Mouse (Mus musculus): ENCODE measurements around the gene Tmed2. TPM values are rescaled to one million over a fixed set of nuclear protein-coding genes. Genes with fewer than 3 reads are reported as not detected.
"Not testable (repeated sequence)": the region's sequence is repeated elsewhere in the genome, so short reads cannot be mapped to it uniquely, and the experiment has no call there.

The Tmed2 gene
- total RNA-seq, 1 experiment from 2014 or later, result 643 TPM

DNA sequence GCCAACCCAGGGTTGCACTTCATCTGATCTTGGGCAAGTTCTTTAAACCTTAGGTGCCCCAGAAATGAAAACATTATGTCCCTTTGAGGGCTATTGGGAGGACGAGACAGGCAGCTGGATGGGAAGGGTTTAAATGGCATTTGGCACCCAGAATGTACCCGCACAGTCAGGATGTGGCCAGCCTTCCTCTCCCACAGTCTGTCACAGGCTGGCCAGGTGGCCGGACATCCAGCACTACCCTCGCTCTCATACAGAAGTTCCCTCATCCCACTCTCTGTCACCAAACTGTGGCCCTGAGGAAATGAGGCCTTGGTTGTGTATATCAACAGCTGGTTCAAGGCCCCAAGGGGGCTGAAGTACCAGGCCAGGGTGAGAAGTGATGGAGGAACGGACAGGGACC, 15.6 kb upstream of the Tmed2 start:
- peak; percentile 70 for ATAC-seq (replicated peaks; ENCODE audit: low read depth, poor library complexity, severe bottlenecking)

GRCm38 (mm10) chr5:124528351-124528750, 12.1 kb upstream of the Tmed2 start:
- no peak for ATAC-seq (replicated peaks; ENCODE audit: low read depth, poor library complexity, severe bottlenecking)

- no peak for ATAC-seq (replicated peaks; ENCODE audit: low read depth, poor library complexity, severe bottlenecking)
Observed at GRCm38 (mm10) chr5:124528791-124529190, 11.7 kb upstream of the Tmed2 start.

DNA sequence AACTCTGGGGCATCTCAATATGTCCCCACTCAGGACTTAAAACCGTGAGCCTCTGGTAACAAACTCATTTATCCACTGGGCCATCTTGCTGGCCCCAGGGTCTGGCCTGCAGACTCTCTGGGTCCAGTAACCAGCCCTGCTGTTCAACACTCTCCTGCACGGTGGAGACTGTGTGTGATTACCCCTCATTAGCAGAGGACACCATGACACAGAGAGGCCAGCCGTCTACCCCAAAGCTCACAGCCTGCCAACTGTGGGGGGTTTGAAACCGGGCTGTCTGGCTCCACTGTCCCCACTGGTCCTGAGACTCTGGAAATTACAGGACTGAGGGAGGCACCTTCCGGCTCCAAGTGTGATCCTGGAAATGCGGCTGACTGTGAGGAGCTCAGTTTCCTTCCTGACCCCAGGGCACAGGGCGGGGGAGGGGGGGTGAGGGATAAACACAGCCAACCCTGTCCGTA, 11.3 kb upstream of the Tmed2 start:
- ATAC-seq (replicated peaks; ENCODE audit: low read depth, poor library complexity, severe bottlenecking), result no peak

DNA sequence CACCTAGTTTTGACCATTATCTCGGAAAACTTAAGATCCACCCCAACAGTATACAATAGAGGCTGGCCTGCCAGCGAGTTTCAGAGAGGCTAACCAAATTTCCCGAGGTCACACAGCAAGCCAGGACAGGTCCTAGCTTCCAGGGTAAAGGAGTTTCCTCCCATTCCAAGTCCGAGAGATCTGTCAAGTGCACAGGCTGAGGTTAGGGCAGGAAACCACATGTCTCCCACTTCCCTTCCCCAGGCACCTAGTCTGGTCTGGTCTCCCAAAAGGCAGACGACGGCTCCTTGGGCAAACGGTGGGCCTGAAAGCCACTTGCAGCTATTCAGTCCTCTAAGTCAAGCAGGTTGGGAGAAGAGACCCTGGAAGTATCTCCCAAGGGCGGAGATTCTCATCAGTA, 10.8 kb upstream of the Tmed2 start:
- peak; percentile 53 for ATAC-seq (replicated peaks; ENCODE audit: low read depth, poor library complexity, severe bottlenecking)

- peak; percentile 48 for ATAC-seq (replicated peaks; ENCODE audit: low read depth, poor library complexity, severe bottlenecking)
Observed at GRCm38 (mm10) chr5:124530655-124531582, 9.6 kb upstream of the Tmed2 start, which contains the start of gene Rilpl1. TSS of gene Rilpl1 (minus strand) at chr5:124531391.

DNA sequence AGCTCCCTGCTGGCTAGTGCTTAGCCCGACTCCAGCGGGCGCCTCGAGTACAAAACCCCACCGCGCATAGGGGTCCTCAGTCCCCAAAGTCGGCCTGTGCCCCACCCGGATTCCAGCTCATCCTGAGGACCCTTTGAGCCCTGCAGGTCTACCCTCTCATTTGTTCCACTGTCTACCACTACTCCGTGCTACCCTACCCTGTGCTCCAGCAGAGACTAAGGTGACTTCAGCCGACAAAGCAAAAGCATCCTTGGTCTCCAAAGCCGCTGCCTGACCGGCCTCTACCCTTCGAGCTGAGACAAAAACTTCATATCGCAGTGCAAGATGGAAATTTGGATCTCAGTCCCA, 8.9 kb upstream of the Tmed2 start:
- peak; percentile 3; the same call in 1 of the 2 replicates for ATAC-seq (replicated peaks; ENCODE audit: low read depth, poor library complexity, severe bottlenecking)

GRCm38 (mm10) chr5:124532451-124532850, 8.0 kb upstream of the Tmed2 start:
- ATAC-seq (replicated peaks; ENCODE audit: low read depth, poor library complexity, severe bottlenecking), result no peak

- no peak for ATAC-seq (replicated peaks; ENCODE audit: low read depth, poor library complexity, severe bottlenecking)
Observed at GRCm38 (mm10) chr5:124535016-124535415, 5.5 kb upstream of the Tmed2 start.

DNA sequence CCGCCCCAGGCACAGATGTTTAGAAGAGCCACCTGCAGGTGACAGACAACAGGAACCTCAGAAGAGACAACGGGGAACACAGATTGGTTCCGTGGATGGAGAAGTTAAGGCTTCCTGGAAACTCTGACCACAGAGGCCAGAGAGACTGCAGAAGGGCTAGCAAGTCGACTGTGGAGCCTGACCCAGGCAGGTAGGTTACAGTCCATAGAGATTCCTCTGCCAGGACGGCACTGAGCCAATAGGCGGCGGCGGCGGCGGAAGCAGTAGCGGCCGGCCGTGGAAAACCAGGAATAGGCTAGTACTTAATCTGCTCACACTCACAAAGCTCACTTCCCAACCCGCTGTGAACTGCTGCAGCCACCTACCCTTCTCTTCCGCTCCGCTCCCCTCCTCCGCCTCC, 3.7 kb upstream of the Tmed2 start:
- peak; percentile 6; the same call in 1 of the 2 replicates for ATAC-seq (replicated peaks; ENCODE audit: low read depth, poor library complexity, severe bottlenecking)

- peak; percentile 41; the same call in 1 of the 2 replicates for ATAC-seq (replicated peaks; ENCODE audit: low read depth, poor library complexity, severe bottlenecking)
Observed at GRCm38 (mm10) chr5:124538813-124539792, 1.4 kb upstream of the Tmed2 start.

DNA sequence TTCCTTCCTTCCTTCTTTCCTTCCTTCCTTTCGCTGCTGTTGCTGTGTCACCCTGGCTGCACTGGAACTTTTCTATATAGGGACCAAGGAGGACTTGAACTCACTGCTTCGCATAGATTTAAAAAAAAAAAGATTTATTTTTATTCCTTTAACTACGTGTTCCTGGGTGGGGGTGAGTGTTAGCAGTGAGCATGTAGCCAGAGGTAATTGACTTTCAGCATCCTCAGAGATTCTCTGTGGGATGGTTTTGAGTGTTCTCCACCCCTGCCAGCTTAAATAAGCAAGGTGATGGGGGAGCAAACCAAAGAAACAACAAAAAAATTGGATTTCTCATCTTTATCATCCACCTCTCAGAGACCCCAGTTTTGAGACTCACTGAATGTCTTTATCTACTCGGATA, 590 bp upstream of the Tmed2 start:
- ATAC-seq (replicated peaks; ENCODE audit: low read depth, poor library complexity, severe bottlenecking), result no peak

DNA sequence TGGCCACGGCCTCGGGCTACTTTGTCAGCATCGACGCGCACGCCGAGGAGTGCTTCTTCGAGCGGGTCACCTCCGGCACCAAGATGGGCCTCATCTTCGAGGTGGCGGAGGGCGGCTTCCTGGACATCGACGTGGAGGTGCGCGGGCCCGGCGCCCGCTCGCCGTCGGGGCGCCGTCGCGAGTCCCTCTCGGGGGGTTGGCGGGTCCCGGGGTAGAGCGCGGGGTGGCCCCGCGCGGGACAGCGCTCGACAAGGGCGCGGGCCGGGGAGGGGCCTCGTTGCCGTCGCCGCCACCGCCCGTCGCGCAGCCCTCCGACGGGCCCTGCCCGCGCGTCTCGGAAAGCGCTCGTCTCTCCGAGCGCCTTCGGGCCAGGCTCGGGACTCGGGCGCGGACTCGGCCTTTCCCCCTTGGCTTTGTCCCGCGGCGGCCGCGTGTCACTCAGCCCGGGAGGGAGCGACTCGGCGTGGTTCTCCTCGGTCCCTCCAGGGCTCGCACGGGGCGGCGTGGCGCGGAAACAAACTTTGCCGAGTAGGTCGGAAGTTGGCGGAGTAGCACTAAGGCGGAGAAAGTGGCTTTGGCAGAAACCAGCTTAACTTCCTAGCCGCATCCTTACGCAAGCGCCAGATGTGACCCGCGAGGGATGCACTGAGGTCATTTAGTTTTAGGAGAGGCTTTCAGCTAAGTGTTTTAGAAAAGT, 558 bp downstream of the Tmed2 start:
- ATAC-seq (replicated peaks; ENCODE audit: low read depth, poor library complexity, severe bottlenecking), result peak; percentile 37

GRCm38 (mm10) chr5:124541602-124541973, 1.1 kb downstream of the Tmed2 start:
- ATAC-seq (replicated peaks; ENCODE audit: low read depth, poor library complexity, severe bottlenecking), result no peak

- ATAC-seq (replicated peaks; ENCODE audit: low read depth, poor library complexity, severe bottlenecking), result not testable (repeated sequence)
Observed at GRCm38 (mm10) chr5:124550737-124551136, 10.2 kb downstream of the Tmed2 start.

GRCm38 (mm10) chr5:124551349-124552093, 11.0 kb downstream of the Tmed2 start:
- not testable (repeated sequence) for ATAC-seq (replicated peaks; ENCODE audit: low read depth, poor library complexity, severe bottlenecking)

- ATAC-seq (replicated peaks; ENCODE audit: low read depth, poor library complexity, severe bottlenecking), result no peak
Observed at GRCm38 (mm10) chr5:124552094-124552472, 11.6 kb downstream of the Tmed2 start.

DNA sequence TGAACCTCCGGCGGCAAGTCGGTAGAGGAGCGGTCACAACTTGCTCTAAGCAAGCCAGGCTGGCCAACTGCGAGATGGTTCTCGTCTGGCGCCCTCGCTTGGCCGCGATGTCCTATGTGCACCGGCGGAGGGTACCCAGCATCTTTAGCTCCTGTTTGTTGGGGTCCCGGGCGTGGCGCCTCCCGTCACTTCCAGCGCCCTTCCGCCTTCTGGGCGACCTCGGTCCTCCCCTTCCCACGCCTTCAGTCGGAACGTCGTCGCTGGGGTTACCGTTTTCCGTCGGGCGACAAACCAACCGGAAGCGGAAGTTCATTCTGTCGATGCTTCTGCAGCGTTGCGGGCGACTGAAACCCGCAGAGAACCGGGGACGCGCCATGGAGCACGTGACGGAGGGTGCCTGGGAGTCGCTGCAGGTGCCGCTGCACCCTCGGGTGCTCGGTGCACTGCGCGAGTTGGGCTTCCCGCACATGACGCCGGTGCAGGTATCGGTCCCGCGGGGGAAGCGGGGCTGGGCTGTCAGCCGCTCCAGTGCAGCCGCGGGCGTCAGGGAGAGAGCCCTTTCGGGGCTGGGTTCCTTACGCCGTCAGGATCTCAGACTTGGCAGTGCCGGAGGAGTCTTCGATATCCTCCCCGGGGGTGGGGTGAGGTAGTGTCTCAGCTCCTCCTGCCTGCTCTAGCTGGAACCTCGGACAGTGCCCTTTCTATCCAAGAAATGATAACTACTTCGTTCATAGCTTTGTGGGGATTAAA, 12.2 kb downstream of the Tmed2 start, which contains the start of gene Ddx55:
Gene Ddx55 (plus strand): TSS at position 307 of the 750 bp plus-strand sequence.
- peak; percentile 96 for ATAC-seq (replicated peaks; ENCODE audit: low read depth, poor library complexity, severe bottlenecking)

Measured in common myeloid progenitor, adult 5-6 weeks (primary cell).